Mouse (Mus musculus) MEL (cell line): ENCODE data around the gene Pde8a. TPM values are rescaled to one million over a fixed set of nuclear protein-coding genes. Genes with fewer than 3 reads are reported as not detected.

Source experiments
- DNase-seq: peaks from one replicate; pipeline ENCODE4 v3.0.0; 2011; ENCODE audit warnings: low read depth, low spot score
- H3K27ac ChIP-seq: 2 replicates; pipeline ENCODE4 v1.5.1; 2012; ENCODE audit warnings: low read depth, mild to moderate bottlenecking, control low read depth, low read length, moderate library complexity; ENCODE audit not compliant: control insufficient read depth
- H3K27me3 ChIP-seq, 2 experiments: fragments of 150-350 bp in 1 of 2; sonication (generic) in 1 of 2; 2 replicates each; pipeline ENCODE4 v1.6.1; 2012; ENCODE audit warnings: low read length in 2 of 2, mild to moderate bottlenecking in 2 of 2, improper control_type of control experiment in 1 of 2, moderate library complexity in 1 of 2; ENCODE audit not compliant: insufficient read depth in 2 of 2, control insufficient read depth in 1 of 2
- H3K36me3 ChIP-seq, 2 experiments: 2 replicates each; pipeline ENCODE4 v1.6.1; 2012 to 2014; ENCODE audit warnings: low read length in 2 of 2, improper control_type of control experiment in 1 of 2, inconsistent platforms in 1 of 2, mild to moderate bottlenecking in 1 of 2; ENCODE audit not compliant: insufficient read depth in 2 of 2, control insufficient read depth in 1 of 2
- H3K4me1 ChIP-seq, 2 experiments: fragments of 150-350 bp in 1 of 2; sonication (generic) in 1 of 2; 2 replicates each; pipeline ENCODE4 v1.6.1; 2012; ENCODE audit warnings: low read length in 2 of 2, improper control_type of control experiment in 1 of 2, mild to moderate bottlenecking in 1 of 2; ENCODE audit not compliant: insufficient read depth in 2 of 2, control insufficient read depth in 1 of 2
- H3K4me3 ChIP-seq, 2 experiments: fragments of 150-350 bp in 1 of 2; sonication (generic) in 1 of 2; 2 replicates each; pipeline ENCODE4 v1.5.1; 2012; ENCODE audit warnings: low read depth in 2 of 2, low read length in 2 of 2, mild to moderate bottlenecking in 2 of 2, moderate library complexity in 2 of 2, control low read depth in 1 of 2, improper control_type of control experiment in 1 of 2; ENCODE audit not compliant: control insufficient read depth in 1 of 2, insufficient read depth in 1 of 2
- H3K79me2 ChIP-seq: 2 replicates; pipeline ENCODE4 v1.6.1; 2012; ENCODE audit warnings: mild to moderate bottlenecking, low read length, moderate library complexity; ENCODE audit not compliant: control insufficient read depth, poor library complexity, insufficient read depth
- H3K9ac ChIP-seq: 2 replicates; pipeline ENCODE4 v1.6.1; 2012; ENCODE audit warnings: low read depth, mild to moderate bottlenecking, control low read depth, low read length, moderate library complexity; ENCODE audit not compliant: control insufficient read depth, poor library complexity, severe bottlenecking
- H3K9me3 ChIP-seq: fragments of 150-350 bp; sonication (generic); replicated peaks from 2 replicates; pipeline ENCODE4 v1.6.1; 2012; ENCODE audit warnings: mild to moderate bottlenecking, low read length, improper control_type of control experiment, moderate library complexity; ENCODE audit not compliant: insufficient read depth
- CTCF ChIP-seq, 3 experiments: IDR thresholded peaks in 2 of 3; conservative IDR thresholded peaks in 1 of 3; 2 replicates each; pipeline ENCODE4 v1.5.1; 2011 to 2012; ENCODE audit warnings: low read length in 3 of 3, low read depth in 2 of 3, mild to moderate bottlenecking in 2 of 3, improper control_type of control experiment in 1 of 3, inconsistent platforms in 1 of 3, mixed read lengths in 1 of 3, moderate library complexity in 1 of 3; ENCODE audit not compliant: control insufficient read depth in 1 of 3, insufficient read depth in 1 of 3, poor library complexity in 1 of 3, severe bottlenecking in 1 of 3
- ELF1 ChIP-seq: IDR thresholded peaks from 2 replicates; pipeline ENCODE4 v1.6.1; 2014; ENCODE audit warnings: low read depth, mild to moderate bottlenecking, inconsistent platforms, low read length, improper control_type of control experiment, moderate library complexity
- EP300 ChIP-seq, 2 experiments: IDR thresholded peaks; 2 replicates each; pipeline ENCODE4 v1.6.1; 2011; ENCODE audit warnings: improper control_type of control experiment in 2 of 2, low read length in 2 of 2, low read depth in 1 of 2, mild to moderate bottlenecking in 1 of 2
- ETS1 ChIP-seq: IDR thresholded peaks from 2 replicates; pipeline ENCODE4 v1.6.1; 2012; ENCODE audit warnings: low read depth, mild to moderate bottlenecking, inconsistent platforms, low read length, improper control_type of control experiment, moderate library complexity
- JUND ChIP-seq: IDR thresholded peaks from 2 replicates; pipeline ENCODE4 v1.6.1; 2011; ENCODE audit warnings: low read depth, mild to moderate bottlenecking, improper control_type of control experiment, low read length
- KAT2A ChIP-seq: conservative IDR thresholded peaks from 2 replicates; pipeline ENCODE4 v1.6.1; 2012; ENCODE audit warnings: low read depth, low read length, improper control_type of control experiment, inconsistent platforms
- MAX ChIP-seq: IDR thresholded peaks from 2 replicates; pipeline ENCODE4 v1.6.1; 2011; ENCODE audit warnings: low read length, improper control_type of control experiment
- NRF1 ChIP-seq: IDR thresholded peaks from 2 replicates; pipeline ENCODE4 v1.6.1; 2014; ENCODE audit warnings: low read depth, mild to moderate bottlenecking, inconsistent platforms, low read length, improper control_type of control experiment, moderate library complexity; ENCODE audit not compliant: poor library complexity, insufficient read depth, severe bottlenecking
- RAD21 ChIP-seq: IDR thresholded peaks from 2 replicates; pipeline ENCODE4 v1.6.1; 2011; ENCODE audit warnings: mild to moderate bottlenecking, low read depth, low read length, improper control_type of control experiment
- TAL1 ChIP-seq: IDR thresholded peaks from 2 replicates; pipeline ENCODE4 v1.6.1; 2012; ENCODE audit warnings: mild to moderate bottlenecking, inconsistent platforms, low read length, moderate library complexity, mixed read lengths
- TCF12 ChIP-seq: IDR thresholded peaks from 2 replicates; pipeline ENCODE4 v1.6.1; 2014; ENCODE audit warnings: low read depth, mild to moderate bottlenecking, inconsistent platforms, low read length, improper control_type of control experiment, moderate library complexity
- ZMIZ1 ChIP-seq: IDR thresholded peaks from 2 replicates; pipeline ENCODE4 v1.6.1; 2012; ENCODE audit warnings: low read depth, mild to moderate bottlenecking, inconsistent platforms, low read length, improper control_type of control experiment, moderate library complexity
- ZNF384 ChIP-seq: IDR thresholded peaks from 2 replicates; pipeline ENCODE4 v1.6.1; 2012; ENCODE audit warnings: low read depth, mild to moderate bottlenecking, inconsistent platforms, low read length, improper control_type of control experiment
- polyA plus RNA-seq, 2 experiments: library from polyadenylated mRNA; stranded (reverse) in 1 of 2; unstranded in 1 of 2; fragments of >175 nt in 1 of 2; fragments of >200 nt in 1 of 2; gene quantifications; 2 replicates each; pipeline versions ENCODE4 v1.2.1 to v1.2.4; 2012; ENCODE audit warnings: low replicate concordance in 2 of 2, low read depth in 1 of 2; ENCODE audit not compliant: insufficient read length in 2 of 2, insufficient read depth in 1 of 2, missing spikeins in 1 of 2
- total RNA-seq: library from RNA; depleted of rRNA; stranded (reverse); fragments of 300-350 nt; gene quantifications from 2 replicates; pipeline ENCODE4 v1.2.3, GENCODE M21; 2012

Gene Pde8a
- total and polyA plus RNA-seq, 3 experiments: 0.11 TPM; not detected in 2

GRCm38 (mm10) chr7:81298206-81298605, 84.8 kb downstream of the Pde8a start:
- TF ChIP-seq EP300 (IDR thresholded peaks at IDR 0.05; ENCODE audit: low read depth in 1 of 2, low read length in 2 of 2): no peak
- TF ChIP-seq ELF1: no peak
- TF ChIP-seq KAT2A: no peak
- no peak for TF ChIP-seq TAL1
- Histone ChIP-seq H3K36me3 (no peaks in the 10 kb centered on the region), H3K4me3 (no peak overlapping the region)

GRCm38 (mm10) chr7:81301323-81301722, 87.9 kb downstream of the Pde8a start:
- no peak overlapping the region for H3K9ac ChIP-seq
- no peaks in the 10 kb centered on the region for H3K4me1 ChIP-seq
- H3K27me3 ChIP-seq: peaks cover 5 to 12% of the 10 kb centered on the region in 2 experiments
- H3K79me2 ChIP-seq: no peaks in the 10 kb centered on the region
- no peak overlapping the region for H3K27ac ChIP-seq
- TF ChIP-seq TCF12 (no peak), RAD21 (no peak), ZNF384 (no peak), MAX (no peak), NRF1 (no peak), ZMIZ1 (no peak), ETS1 (no peak), CTCF (IDR thresholded peaks at IDR 0.05 in 2 of 3, conservative IDR thresholded peaks at IDR 0.05 in 1 of 3; ENCODE audit: control insufficient read depth in 1 of 3, insufficient read depth in 1 of 3, low read depth in 2 of 3, low read length in 3 of 3, poor library complexity in 1 of 3, severe bottlenecking in 1 of 3) (no peak)
- TF ChIP-seq, all 39 proteins: peak for 0
- no peak for DNase-seq
- no peaks in the 10 kb centered on the region for H3K9me3 ChIP-seq
- H3K4me3 ChIP-seq: no peak overlapping the region
- no peaks in the 10 kb centered on the region for H3K36me3 ChIP-seq

More at GRCm38 (mm10) chr7:81298206-81298605, 84.8 kb downstream of the Pde8a start:
- no peak overlapping the region for H3K27ac ChIP-seq
- no peaks in the 10 kb centered on the region for H3K9me3 ChIP-seq
- no peak overlapping the region for H3K9ac ChIP-seq
- H3K79me2 ChIP-seq: no peaks in the 10 kb centered on the region
- H3K4me1 ChIP-seq: no peaks in the 10 kb centered on the region
- DNase-seq: no peak
- peaks cover 13 to 15% of the 10 kb centered on the region in 2 experiments for H3K27me3 ChIP-seq

- Histone ChIP-seq H3K4me3 (no peak overlapping the region), H3K27ac (no peak overlapping the region), H3K9ac (no peak overlapping the region), H3K4me1 (no peaks in the 10 kb centered on the region), H3K79me2 (no peaks in the 10 kb centered on the region), H3K27me3 (peaks cover 2 to 7% of the 10 kb centered on the region in 2 experiments), H3K9me3 (no peaks in the 10 kb centered on the region), H3K36me3 (no peaks in the 10 kb centered on the region)
- no peak for DNase-seq
- TF ChIP-seq RAD21: no peak
- TF ChIP-seq CTCF (IDR thresholded peaks at IDR 0.05 in 2 of 3, conservative IDR thresholded peaks at IDR 0.05 in 1 of 3; ENCODE audit: control insufficient read depth in 1 of 3, insufficient read depth in 1 of 3, low read depth in 2 of 3, low read length in 3 of 3, poor library complexity in 1 of 3, severe bottlenecking in 1 of 3): peak; percentile 32 to 66 (median 32); a peak in 5 of 6 replicates
- no peak for TF ChIP-seq JUND
These were observed 90.3 kb downstream of the Pde8a start for GRCm38 (mm10) chr7:81303682-81304081.
